Mouse (Mus musculus): ENCODE measurements around the gene Plekha6. TPM values are rescaled to one million over a fixed set of nuclear protein-coding genes. Genes with fewer than 3 reads are reported as not detected.

The Plekha6 gene
- total RNA-seq, 1 experiment, result 3.5 TPM

GRCm38 (mm10) chr1:133347226-133347625 lies 183.2 kb downstream of the Plekha6 start:
- TF ChIP-seq ZC3H11A (IDR thresholded peaks at IDR 0.05; ENCODE audit: borderline replicate concordance, low read depth, low read length), result no peak
- no peak for TF ChIP-seq CHD2 (IDR thresholded peaks at IDR 0.05; ENCODE audit: low read depth, low read length)
- no peak for TF ChIP-seq HCFC1 (IDR thresholded peaks at IDR 0.05; ENCODE audit: borderline replicate concordance, insufficient read depth, low read length)
- TF ChIP-seq MAFK (IDR thresholded peaks at IDR 0.05; ENCODE audit: insufficient read depth, low read depth, low read length), result no peak
- no peak for TF ChIP-seq ZNF384 (IDR thresholded peaks at IDR 0.05; ENCODE audit: low read depth, low read length)
- Histone ChIP-seq H3K9ac (ENCODE audit: insufficient read depth, low read depth, low read length, poor library complexity, severe bottlenecking) (no peak overlapping the region), H3K36me3 (ENCODE audit: control insufficient read depth, insufficient read depth, low read length, poor library complexity, severe bottlenecking) (no peaks in the 10 kb centered on the region), H3K4me1 (ENCODE audit: control insufficient read depth in 2 of 2, insufficient read depth in 2 of 2, low read length in 2 of 2, poor library complexity in 1 of 2) (peaks cover 0 to 6% of the 10 kb centered on the region in 2 experiments; a peak in 1 of 4 replicates), H3K27ac (ENCODE audit: insufficient read depth, low read depth, low read length, poor library complexity, severe bottlenecking) (no peak overlapping the region), H3K4me3 (ENCODE audit: insufficient read depth in 1 of 2, low read depth in 1 of 2, low read length in 2 of 2, poor library complexity in 1 of 2, severe bottlenecking in 1 of 2) (no peak overlapping the region), H3K9me3 (ENCODE audit: control insufficient read depth, insufficient read depth, low read depth, low read length) (no peaks in the 10 kb centered on the region)
- DNase-seq (ENCODE audit: low read depth, low spot score), result no peak
- in situ Hi-C loops (cut with MboI; ENCODE audit: low sequenced_read_pairs in 2 of 2, unreplicated experiment in 2 of 2), result no loop called here

GRCm38 (mm10) chr1:133347693-133348520 lies 183.9 kb downstream of the Plekha6 start:
- no peaks in the 10 kb centered on the region for H3K36me3 ChIP-seq (ENCODE audit: control insufficient read depth, insufficient read depth, low read length, poor library complexity, severe bottlenecking)
- no peaks in the 10 kb centered on the region for H3K9me3 ChIP-seq (ENCODE audit: control insufficient read depth, insufficient read depth, low read depth, low read length)
- H3K9ac ChIP-seq (ENCODE audit: insufficient read depth, low read depth, low read length, poor library complexity, severe bottlenecking), result no peak overlapping the region
- in situ Hi-C loops (cut with MboI; ENCODE audit: low sequenced_read_pairs in 2 of 2, unreplicated experiment in 2 of 2), result no loop called here
- DNase-seq (ENCODE audit: low read depth, low spot score), result no peak
- no peak overlapping the region for H3K27ac ChIP-seq (ENCODE audit: insufficient read depth, low read depth, low read length, poor library complexity, severe bottlenecking)
- TF ChIP-seq MAFK (IDR thresholded peaks at IDR 0.05; ENCODE audit: insufficient read depth, low read depth, low read length) (peak; percentile 16; the same call in 1 of the 2 replicates), ZNF384 (IDR thresholded peaks at IDR 0.05; ENCODE audit: low read depth, low read length) (no peak), ZC3H11A (IDR thresholded peaks at IDR 0.05; ENCODE audit: borderline replicate concordance, low read depth, low read length) (no peak), HCFC1 (IDR thresholded peaks at IDR 0.05; ENCODE audit: borderline replicate concordance, insufficient read depth, low read length) (no peak), CHD2 (IDR thresholded peaks at IDR 0.05; ENCODE audit: low read depth, low read length) (no peak)
- no peak overlapping the region for H3K4me3 ChIP-seq (ENCODE audit: insufficient read depth in 1 of 2, low read depth in 1 of 2, low read length in 2 of 2, poor library complexity in 1 of 2, severe bottlenecking in 1 of 2)
- peaks cover 0 to 6% of the 10 kb centered on the region in 2 experiments; a peak in 1 of 4 replicates for H3K4me1 ChIP-seq (ENCODE audit: control insufficient read depth in 2 of 2, insufficient read depth in 2 of 2, low read length in 2 of 2, poor library complexity in 1 of 2)

GRCm38 (mm10) chr1:133350210-133350609 lies 186.2 kb downstream of the Plekha6 start, which contains the start of gene Ren1:
Gene Ren1, plus strand, starts transcription at chr1:133350510.
- Histone ChIP-seq H3K4me3 (ENCODE audit: insufficient read depth in 1 of 2, low read depth in 1 of 2, low read length in 2 of 2, poor library complexity in 1 of 2, severe bottlenecking in 1 of 2) (no peak within 1 kb of the TSS), H3K27ac (ENCODE audit: insufficient read depth, low read depth, low read length, poor library complexity, severe bottlenecking) (no peak within 1 kb of the TSS), H3K9ac (ENCODE audit: insufficient read depth, low read depth, low read length, poor library complexity, severe bottlenecking) (no peak within 1 kb of the TSS), H3K4me1 (ENCODE audit: control insufficient read depth in 2 of 2, insufficient read depth in 2 of 2, low read length in 2 of 2, poor library complexity in 1 of 2) (peaks cover 0 to 6% of the 10 kb centered on the region in 2 experiments; a peak in 1 of 4 replicates), H3K36me3 (ENCODE audit: control insufficient read depth, insufficient read depth, low read length, poor library complexity, severe bottlenecking) (no peaks in the 10 kb centered on the region), H3K9me3 (ENCODE audit: control insufficient read depth, insufficient read depth, low read depth, low read length) (no peaks in the 10 kb centered on the region)
- no peak for DNase-seq (ENCODE audit: low read depth, low spot score)
- in situ Hi-C loops (cut with MboI; ENCODE audit: low sequenced_read_pairs in 2 of 2, unreplicated experiment in 2 of 2), result loop anchor here (5.0 to 25.0 kb wide), 3 partner anchors 33 to 188 kb away; partner anchors contain the start of gene Plekha6 (in 1 of the 2)
- TF ChIP-seq ZC3H11A (IDR thresholded peaks at IDR 0.05; ENCODE audit: borderline replicate concordance, low read depth, low read length) (no peak), ZNF384 (IDR thresholded peaks at IDR 0.05; ENCODE audit: low read depth, low read length) (no peak), HCFC1 (IDR thresholded peaks at IDR 0.05; ENCODE audit: borderline replicate concordance, insufficient read depth, low read length) (no peak), CHD2 (IDR thresholded peaks at IDR 0.05; ENCODE audit: low read depth, low read length) (no peak), MAFK (IDR thresholded peaks at IDR 0.05; ENCODE audit: insufficient read depth, low read depth, low read length) (no peak)

- Histone ChIP-seq H3K9me3 (ENCODE audit: control insufficient read depth, insufficient read depth, low read depth, low read length) (no peaks in the 10 kb centered on the region), H3K4me3 (ENCODE audit: insufficient read depth in 1 of 2, low read depth in 1 of 2, low read length in 2 of 2, poor library complexity in 1 of 2, severe bottlenecking in 1 of 2) (no peak overlapping the region), H3K36me3 (ENCODE audit: control insufficient read depth, insufficient read depth, low read length, poor library complexity, severe bottlenecking) (no peaks in the 10 kb centered on the region), H3K9ac (ENCODE audit: insufficient read depth, low read depth, low read length, poor library complexity, severe bottlenecking) (no peak overlapping the region), H3K4me1 (ENCODE audit: control insufficient read depth in 2 of 2, insufficient read depth in 2 of 2, low read length in 2 of 2, poor library complexity in 1 of 2) (peaks cover 0 to 9% of the 10 kb centered on the region in 2 experiments; a peak in 1 of 4 replicates), H3K27ac (ENCODE audit: insufficient read depth, low read depth, low read length, poor library complexity, severe bottlenecking) (no peak overlapping the region)
- in situ Hi-C loops (cut with MboI; ENCODE audit: low sequenced_read_pairs in 2 of 2, unreplicated experiment in 2 of 2), result loop anchor here (5.0 to 25.0 kb wide), 3 partner anchors 34 to 189 kb away; partner anchors contain the start of gene Plekha6 (in 1 of the 2)
- no peak for DNase-seq (ENCODE audit: low read depth, low spot score)
- TF ChIP-seq ZC3H11A (IDR thresholded peaks at IDR 0.05; ENCODE audit: borderline replicate concordance, low read depth, low read length), result no peak
- no peak for TF ChIP-seq MAFK (IDR thresholded peaks at IDR 0.05; ENCODE audit: insufficient read depth, low read depth, low read length)
- no peak for TF ChIP-seq HCFC1 (IDR thresholded peaks at IDR 0.05; ENCODE audit: borderline replicate concordance, insufficient read depth, low read length)
- TF ChIP-seq ZNF384 (IDR thresholded peaks at IDR 0.05; ENCODE audit: low read depth, low read length), result no peak
- no peak for TF ChIP-seq CHD2 (IDR thresholded peaks at IDR 0.05; ENCODE audit: low read depth, low read length)
Measured at GRCm38 (mm10) chr1:133351762-133352161, 187.8 kb downstream of the Plekha6 start.

Other genes starting within 250 kb of the Plekha6 start
- gene Mdm4, start 133.6 kb upstream of the Plekha6 start, total RNA-seq (2012; rRNA removed), result 136 and 254 TPM in 2 replicates
- 3.1 and 4.7 TPM in 2 replicates for gene Pik3c2b, start 118.5 kb upstream of the Plekha6 start, total RNA-seq (2012; rRNA removed)
- gene Ppp1r15b, start 33.1 kb upstream of the Plekha6 start, total RNA-seq (2012; rRNA removed), result 97.0 and 121 TPM in 2 replicates
- gene Golt1a, start 145.6 kb downstream of the Plekha6 start, total RNA-seq (2012; rRNA removed), result not detected in 2 replicates
- gene Kiss1, start 157.7 kb downstream of the Plekha6 start, total RNA-seq (2012; rRNA removed), result 0.79 TPM in 1 of 2 replicates, not detected in the other
- 0.67 and 0.69 TPM in 2 replicates for gene Ren1, start 186.3 kb downstream of the Plekha6 start, total RNA-seq (2012; rRNA removed)
- 4.8 and 7.4 TPM in 2 replicates for gene Etnk2, start 199.4 kb downstream of the Plekha6 start, total RNA-seq (2012; rRNA removed)

Measured in ES-E14 (cell line).